Mouse (Mus musculus): Measurements from ENCODE around the gene Dennd1a.
A peak's percentile ranks its signal among the peaks of the same experiment; 100 is the strongest.

Gene Dennd1a

DNA sequence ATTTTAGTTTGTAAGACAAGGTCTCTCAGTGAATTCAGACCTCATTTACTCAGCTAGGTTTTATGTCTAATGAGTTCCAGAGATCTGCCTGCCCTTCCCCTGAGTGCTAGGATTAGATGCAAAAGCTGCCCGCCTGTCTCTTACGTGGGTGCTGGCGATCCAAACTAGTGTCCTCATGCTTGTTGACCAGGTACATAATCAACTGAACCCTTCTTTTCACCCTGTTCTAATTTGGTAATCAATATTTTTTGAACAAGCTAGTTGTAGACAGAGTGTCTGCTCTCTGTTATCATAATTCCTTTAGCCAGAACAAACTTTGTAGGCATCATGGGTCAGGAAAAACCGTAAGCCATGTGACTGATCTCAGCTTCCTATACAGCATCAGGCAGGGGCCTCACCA, 241.9 kb downstream of the Dennd1a start:
- DNase-seq (ENCODE audit: low read depth), result no peak

DNA sequence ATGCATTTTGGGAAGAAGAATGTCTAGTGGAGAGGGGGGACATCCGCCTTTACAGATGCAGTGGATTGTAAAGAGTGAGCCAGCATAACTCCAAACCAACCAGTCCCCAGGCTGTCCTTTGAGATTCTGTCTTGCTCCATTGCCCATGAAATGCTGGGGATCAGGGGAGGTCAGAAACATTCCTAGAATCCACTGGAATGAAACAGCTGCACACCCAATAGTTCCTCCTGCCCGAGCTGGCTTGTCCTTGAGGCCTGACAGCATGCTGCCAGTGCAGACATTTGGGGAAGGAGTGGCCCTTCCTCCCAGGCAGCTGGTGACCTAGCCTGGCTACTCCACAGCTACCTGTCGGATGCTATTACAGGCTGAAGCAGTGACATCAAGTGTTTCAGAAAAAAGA, 246.3 kb downstream of the Dennd1a start:
- DNase-seq (ENCODE audit: low read depth), result no peak

DNA sequence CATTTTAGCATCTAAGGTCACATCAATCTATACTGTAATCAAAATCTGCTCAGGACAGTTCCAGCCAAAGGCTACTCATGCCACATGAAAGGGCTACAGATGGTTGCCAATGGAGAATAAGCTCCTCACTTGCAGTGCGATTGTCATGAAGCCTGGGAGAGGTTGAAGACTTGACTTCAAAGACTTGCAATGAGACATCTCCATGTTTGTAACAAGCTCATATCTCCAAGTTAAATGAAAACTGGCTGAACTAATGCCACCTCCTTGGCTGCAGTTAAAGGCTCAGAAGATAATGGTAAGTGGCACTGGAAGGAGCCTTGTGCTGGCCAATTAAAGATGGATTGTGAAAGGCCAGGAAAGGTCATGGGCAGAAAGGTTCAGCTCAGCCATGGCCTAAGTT, 247.6 kb downstream of the Dennd1a start:
- no peak for DNase-seq (ENCODE audit: low read depth)

DNA sequence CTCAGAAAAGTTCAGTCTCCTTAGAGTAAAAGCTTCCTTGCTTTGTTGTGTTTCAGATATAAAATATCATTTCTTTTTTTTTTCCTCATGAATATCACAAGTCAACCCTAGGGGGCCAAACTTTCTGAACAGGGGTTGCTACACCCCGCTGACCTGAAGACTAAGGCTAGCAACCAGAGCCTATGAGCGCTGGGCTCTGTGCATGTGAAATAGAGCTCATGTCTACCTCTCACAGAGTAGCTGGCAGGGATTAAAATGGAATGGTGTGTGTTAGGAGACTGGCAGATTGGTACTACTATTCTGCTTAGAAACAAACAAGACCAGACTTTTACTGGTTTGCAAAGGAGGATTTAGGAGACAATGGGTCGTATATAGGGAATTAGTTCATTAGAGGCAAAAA, 258.9 kb downstream of the Dennd1a start:
- DNase-seq (ENCODE audit: low read depth), result no peak

DNA sequence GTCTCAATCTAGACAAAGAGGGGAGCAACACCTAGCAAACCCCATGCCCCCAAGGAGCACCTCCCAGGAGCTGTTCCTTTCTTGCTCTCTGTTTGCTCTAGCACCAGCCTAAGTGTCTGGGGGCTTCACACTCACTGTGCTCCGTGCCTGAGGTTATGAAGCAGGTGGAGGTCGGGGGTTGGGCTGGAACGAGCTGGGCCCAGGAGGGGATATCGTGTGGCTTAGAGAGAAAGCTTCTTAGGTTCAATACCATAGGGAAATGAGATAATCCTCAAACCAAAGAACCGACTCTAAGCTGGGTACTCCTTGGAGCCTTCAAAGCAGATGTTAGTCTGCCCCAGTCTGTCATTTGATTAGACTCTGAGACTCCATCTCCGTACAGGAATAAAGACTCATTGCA, 261.6 kb downstream of the Dennd1a start:
- no peak for DNase-seq (ENCODE audit: low read depth)

DNA sequence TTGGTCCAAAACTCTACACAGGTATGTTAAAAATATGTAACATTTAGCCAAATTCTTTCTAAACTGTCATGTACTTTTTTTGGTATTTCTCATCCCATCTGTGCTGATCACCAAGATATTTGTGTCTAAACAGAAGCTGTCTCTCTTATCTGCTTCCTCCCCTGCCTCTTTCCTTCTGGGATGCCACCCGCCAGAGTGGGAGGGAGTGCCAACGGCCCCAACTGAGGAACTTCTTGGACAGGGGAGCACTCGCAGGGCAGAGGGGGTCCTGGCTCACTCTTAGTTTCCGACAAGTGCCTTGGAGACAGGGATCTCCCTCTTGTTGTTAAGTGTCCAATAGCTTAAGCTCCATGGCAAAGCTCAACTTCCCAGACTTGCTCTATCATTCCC, 263.5 kb downstream of the Dennd1a start:
- DNase-seq (ENCODE audit: low read depth), result no peak

DNA sequence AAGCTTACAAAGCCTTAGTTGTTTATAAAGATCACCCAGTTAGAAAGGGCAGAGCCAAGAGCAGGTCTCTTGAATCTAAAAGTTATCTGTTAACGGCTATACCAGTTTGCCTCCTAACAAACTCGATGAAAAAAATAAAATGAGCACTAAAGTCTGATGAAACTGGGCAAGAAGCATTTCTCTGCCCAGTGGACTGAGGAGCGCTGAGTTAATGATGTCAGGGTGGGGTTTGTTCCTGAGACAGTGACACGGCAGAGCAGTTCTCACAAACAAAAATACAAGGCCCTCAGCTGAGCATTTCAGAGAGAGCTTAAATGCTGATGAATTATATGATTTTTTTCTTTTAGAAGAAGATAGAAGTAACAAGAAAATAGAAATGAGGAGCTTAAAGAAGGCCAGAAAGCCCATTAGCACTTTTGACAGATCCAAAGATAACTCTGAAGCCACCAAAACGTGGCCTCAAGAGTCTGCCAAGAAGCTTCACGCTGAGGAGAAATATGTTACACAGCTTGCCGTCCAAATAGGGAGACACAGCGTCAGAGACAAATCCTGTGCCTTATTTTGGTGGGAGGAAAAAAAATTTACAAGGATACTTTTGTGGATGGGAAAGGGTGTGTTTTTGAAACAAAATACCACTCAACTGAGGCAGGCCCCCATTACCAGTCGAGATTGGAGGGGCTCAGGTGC, 264.0 kb downstream of the Dennd1a start:
- DNase-seq (ENCODE audit: low read depth), result no peak

DNA sequence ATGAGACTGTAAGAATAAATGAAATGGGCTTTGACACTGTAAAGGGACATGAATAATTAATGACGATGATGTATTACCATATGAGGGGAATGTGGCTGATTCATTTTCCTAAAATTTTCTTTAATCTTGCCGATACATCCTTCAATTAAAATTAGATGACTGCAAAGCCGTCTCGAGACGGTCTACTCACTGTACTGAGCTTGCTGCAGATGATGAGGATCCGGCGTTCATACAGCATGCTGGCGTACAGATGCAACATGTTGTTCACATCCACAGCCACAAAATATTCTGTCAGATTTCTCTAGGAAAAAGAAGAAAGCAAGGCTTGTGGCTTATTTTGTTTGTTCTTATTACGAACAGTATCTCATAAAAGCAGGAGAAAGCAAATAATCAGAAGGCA, 266.0 kb downstream of the Dennd1a start:
- DNase-seq (ENCODE audit: low read depth), result no peak

DNA sequence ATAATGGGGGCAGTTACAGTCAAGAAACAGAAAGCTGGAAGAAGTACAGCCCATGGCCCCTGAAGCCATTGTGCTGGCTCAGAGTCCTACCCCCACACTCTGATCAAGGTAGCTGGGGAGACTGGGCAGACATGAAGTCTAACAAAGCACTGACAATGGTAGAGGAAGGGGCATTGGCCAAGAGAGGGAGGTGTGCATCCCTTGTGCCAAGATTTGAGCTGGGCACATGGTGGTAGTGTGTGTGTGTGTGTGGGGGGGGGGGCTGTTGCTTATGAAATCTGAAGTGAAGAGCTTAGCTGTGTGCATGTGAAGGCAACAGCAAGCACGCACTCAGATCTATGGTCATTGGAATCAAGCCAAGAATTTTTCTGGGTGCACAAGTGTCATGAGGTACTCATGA, 272.5 kb downstream of the Dennd1a start:
- DNase-seq (ENCODE audit: low read depth), result no peak

DNA sequence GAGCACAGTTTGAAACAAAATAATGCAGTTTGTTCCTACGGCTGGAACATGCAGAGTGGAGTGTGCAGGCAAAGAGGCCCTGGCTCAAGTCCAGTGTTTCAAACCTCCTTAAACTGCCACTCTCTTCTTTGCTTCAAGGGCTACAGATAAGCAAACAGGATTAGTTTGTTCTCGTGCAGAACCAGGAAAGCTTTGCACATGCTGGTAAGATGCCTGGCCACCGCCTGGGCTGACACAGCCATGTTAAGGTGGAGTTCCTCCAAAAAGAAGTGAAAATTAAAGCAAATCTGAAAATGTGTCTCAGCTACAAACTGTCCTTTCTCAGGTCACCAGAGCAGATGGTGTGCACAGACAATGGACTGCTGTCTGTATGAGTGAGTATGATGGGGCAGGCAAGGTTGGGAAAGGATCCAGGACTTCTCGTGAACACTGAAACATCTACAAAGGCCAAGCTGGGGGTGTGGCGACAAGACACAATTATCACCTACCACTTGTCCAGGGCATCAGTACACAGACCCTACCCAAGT, 273.3 kb downstream of the Dennd1a start:
- DNase-seq (ENCODE audit: low read depth), result no peak

DNA sequence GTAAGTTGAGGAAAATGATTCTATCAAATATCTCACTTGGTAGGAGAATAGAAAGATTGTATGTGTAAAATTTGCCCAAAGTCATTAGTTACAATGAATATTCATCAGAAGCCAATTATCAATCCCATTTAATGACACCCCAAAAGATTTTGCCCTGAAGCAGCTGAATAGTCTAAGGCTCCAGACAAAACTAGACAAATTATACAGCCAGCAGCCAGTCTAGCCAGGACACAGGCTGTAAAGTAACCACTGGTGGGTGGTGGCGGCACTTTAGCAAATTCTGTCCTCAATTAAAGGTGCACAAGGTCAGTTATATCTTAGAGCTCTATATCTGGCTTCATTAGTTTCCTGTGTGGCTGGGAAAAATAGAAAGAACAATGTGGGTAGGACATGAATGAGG, 280.0 kb downstream of the Dennd1a start:
- DNase-seq (ENCODE audit: low read depth), result no peak

DNA sequence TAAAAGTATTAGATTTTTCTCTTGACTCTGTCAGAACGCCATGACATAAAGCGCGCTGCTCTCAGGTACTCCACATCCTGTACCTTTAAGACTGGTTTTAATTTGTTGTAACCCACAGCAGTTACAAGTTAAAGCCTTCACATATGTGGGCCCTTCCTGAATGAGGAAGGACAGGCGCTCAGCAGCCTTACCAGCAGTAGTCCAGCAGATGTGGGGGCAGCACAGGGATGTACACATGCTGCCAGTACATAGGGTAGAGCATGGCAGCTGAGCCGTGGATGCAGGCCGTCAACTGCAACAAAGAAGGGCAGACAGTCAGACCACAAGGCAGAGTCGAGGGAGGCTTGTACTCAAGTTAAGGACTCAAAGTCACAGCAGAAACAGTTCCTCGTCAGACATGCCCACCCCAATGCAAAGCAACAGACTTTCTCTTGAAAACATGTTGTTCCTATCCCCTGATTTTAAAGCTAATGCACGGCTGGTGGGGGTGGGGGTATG, 284.0 kb downstream of the Dennd1a start:
- no peak for DNase-seq (ENCODE audit: low read depth)

DNA sequence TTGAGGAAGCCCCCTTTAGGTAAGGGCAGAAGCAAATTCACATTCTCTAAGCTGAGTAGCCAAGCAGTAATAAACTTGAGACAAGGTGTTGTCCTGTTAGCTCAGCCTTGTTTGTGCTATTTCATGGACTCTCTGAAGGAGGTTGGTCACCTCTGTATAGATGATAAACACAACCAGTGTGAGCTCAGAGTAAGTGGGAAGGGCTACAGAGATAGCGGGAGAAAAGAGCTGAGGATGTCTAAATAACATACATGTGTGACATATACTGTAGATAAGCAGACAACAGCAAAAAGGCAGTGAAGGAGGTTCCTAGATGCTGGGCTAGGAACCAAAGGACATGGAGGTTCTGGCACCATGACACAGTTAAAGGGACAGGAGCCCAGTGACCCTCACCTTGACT, 286.2 kb downstream of the Dennd1a start:
- DNase-seq (ENCODE audit: low read depth), result peak; percentile 31

DNA sequence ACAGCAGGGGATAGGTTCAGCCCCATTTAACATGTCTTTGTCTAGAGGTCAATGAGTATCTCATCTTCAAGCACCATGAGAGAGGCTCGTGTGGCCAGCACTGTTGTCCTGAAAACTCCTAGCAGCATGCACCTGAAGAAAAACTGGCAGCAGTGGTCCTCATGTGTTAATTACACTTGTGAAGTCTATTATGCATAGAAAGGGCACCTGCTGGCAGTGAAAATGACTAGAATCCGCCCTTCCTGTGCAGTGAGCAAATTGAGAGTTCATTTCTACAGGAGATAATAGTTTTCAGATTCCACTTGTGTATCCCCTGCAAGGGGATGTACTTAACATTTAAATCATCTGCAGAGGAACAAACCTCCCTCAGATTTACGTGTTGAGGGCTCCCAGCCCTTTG, 289.2 kb downstream of the Dennd1a start:
- no peak for DNase-seq (ENCODE audit: low read depth)

DNA sequence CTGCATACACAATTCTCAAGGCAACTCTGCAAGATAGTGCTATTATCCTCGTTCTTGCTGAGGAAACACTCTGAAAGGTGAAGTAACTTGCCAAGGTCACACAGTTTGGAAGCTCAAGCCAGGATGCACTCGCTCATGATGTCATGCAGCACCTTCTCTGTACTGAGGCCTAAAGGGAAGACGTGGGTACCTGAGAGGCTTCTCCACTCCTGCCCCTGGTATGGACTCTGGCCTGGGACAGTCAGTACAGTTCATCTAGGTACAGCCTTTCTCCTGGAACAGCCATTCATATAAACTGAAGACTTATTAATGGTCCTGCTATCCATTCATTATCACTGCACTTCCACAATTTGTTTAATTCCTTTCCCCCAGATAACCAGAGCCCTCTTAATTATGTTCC, 298.1 kb downstream of the Dennd1a start:
- no peak for DNase-seq (ENCODE audit: low read depth)

DNA sequence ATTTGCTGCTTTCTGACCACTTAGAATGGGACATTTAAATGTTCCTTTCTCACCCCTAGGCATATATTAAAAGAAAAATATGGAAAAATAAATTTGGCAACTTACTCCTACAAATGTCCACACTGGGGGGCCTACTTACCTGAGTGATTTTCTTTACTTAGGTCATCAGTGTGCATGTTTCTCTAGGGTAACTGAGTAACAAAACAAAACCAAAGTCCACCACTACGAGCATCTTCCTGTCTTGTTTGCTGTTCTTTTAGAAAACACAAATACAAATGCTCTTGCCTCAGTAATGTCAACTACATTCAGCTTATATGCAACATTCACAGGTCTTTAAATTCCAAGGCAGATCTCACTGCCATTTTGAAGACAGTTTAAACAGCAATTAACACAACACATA, 298.9 kb downstream of the Dennd1a start:
- no peak for DNase-seq (ENCODE audit: low read depth)

DNA sequence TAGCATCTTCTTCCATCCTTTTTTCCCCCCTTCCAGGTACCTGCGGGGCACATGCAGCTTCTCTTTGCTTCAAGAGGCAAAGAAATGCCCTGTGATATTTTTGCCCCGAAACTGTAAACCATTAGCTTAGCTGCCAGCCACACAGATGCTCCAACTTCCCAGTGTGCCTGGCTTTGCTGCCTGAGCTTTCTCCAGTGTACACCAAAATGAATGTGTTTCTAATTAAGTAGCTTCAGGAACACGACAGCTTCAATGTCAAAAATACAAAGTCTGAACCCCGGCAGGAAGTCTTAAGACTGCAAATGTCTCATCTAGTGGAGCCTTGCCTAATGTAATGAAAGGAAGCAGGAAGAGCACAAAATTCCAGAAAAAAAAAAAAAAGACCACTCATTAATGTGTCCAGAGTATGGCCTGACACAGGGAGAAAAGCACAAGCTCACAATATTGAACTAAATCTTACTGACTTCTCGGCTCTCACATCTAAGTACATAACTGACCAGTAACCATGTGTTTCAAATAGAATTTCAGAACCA, 301.4 kb downstream of the Dennd1a start:
- DNase-seq (ENCODE audit: low read depth), result no peak

DNA sequence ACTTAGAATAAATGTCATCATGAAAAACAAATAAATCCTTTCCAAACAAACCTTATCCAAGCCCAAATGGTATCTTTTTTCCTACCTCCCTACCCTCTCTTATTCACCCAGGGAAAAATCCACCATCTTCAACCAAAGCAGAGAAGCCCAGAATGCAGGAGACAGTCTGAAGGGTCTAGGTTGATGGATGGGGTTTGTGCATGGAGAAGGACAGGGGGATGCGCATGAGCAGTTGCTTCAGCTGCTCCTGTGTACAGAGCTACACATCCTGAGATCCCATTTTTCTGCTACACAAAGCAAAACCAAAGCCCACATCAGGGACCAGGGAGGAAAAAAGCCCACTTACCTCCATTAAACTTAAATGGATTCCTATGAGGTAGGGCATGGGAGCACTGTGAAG, 304.5 kb downstream of the Dennd1a start:
- no peak for DNase-seq (ENCODE audit: low read depth)

DNA sequence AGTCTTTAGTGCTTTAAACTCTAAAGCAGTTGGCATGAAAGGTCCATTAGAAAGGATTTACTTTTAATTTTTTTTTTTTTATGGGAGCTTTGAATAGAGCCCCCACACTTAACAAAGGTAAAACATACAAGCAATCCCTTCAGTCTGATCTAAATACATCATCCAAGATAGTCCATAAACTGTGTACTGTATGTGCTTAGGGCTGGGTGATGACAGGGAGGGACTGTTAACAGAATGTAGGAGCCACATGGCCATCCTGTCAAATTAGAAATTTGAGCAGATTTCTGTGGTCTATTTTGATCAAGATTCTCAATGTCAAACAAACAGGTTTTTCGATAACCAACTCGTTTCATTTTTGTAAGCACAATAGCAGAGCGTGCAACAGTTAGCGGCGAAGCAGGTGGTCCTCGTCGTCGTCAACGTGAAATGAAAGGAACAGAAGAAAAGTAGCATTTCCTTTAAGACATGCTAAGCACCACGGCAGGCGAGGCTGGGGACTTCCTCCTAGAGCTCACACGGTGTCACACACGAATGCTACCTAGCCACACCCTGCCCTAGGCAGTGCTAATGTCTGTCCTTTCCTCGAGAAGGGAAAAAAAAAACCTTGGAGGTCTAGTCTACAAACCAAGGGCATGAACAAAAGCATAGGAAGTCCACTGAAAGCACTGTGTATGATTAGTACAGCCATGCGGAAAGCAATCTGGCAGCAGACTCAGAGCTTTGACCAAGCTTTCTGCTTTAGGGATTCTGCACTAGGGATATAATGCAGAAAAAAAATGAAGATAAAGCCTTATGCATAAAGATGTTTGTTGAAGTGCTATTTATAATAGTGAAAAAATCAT, 305.4 kb downstream of the Dennd1a start:
- no peak for DNase-seq (ENCODE audit: low read depth)

DNA sequence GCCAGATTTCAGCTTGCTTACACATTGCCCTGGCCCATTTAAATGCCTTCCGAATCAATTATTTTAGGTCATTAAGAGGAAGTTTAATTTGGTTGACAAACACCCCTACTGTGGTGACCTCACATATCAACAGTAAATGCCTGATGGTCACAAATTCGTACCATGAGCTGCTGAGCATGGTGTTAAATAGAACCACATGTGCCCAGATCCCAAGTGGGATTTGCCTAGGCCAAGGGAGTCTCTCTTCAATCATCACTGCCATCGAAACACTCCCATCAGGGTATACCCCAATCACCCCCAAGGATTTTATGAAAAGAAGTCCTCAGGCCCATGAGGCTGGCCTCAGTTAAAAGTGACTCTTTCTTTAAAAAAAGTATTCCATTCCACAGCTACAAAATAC, 313.0 kb downstream of the Dennd1a start:
- DNase-seq (ENCODE audit: low read depth), result no peak

DNA sequence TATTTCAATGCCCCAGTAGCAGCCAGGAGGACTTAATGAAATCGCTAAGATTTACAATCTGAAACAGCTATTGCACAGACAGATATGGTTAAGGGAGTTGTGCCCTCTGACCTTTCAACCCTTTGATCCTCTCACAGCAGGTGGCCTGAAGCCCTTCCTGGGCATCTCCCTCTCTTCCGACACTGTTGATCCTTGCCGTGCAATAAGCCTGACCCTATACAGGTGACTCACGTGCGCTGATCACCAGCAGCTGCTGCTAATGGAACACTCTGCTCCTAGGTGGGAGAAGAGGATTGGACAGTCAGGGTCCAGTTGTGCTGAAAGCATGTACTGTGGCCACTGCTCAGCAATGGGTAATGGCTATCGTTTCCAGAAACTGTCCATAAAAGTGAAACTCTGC, 314.6 kb downstream of the Dennd1a start:
- DNase-seq (ENCODE audit: low read depth), result no peak

DNA sequence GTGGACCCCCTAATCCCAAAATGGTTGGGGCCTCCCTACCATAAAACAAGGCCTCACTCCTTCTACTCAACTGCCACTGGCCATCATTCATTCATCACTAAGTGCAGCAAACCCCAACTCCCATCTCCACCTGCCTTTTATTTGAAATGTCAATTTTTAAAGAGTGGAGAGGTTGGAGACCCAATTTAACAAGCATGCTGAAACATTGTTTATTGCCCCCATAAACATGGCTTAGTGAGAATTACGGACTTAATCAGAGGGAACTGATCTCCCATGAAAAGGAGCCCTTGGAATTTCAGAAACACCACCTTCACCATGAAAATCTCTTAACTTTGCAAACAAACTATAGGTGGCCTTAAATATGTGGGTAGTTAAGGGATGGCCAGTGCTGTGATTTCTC, 315.5 kb downstream of the Dennd1a start:
- no peak for DNase-seq (ENCODE audit: low read depth)
